Mouse (Mus musculus): ENCODE data around the gene Ksr2. TPM values are rescaled to one million over a fixed set of nuclear protein-coding genes. Genes with fewer than 3 reads are reported as not detected.

Gene Ksr2
- total RNA-seq, 2 experiments from 2014 or later = 0.02 to 0.05 TPM

Other genes with a start within 250 kb of the Ksr2 start
- 100 to 1,000 TPM; 430 to 431 TPM for gene Pebp1, start 126.4 kb upstream of the Ksr2 start, total RNA-seq (2021)
- 10 to 100 TPM; 12.8 to 17.4 TPM for gene Vsig10, start 94.9 kb upstream of the Ksr2 start, total RNA-seq (2021)
- 100 to 1,000 TPM; 108 to 118 TPM for gene Wsb2, start 56.7 kb upstream of the Ksr2 start, total RNA-seq (2021)
- gene Rfc5, start 25.0 kb upstream of the Ksr2 start, total RNA-seq (2021) = 10 to 100 TPM; 14.5 to 14.9 TPM